Mouse (Mus musculus): Measurements from ENCODE around the gene Gm20605. TPM values are rescaled to one million over a fixed set of nuclear protein-coding genes. Genes with fewer than 3 reads are reported as not detected.
"Not testable (repeated sequence)": the region's sequence is repeated elsewhere in the genome, so short reads cannot be mapped to it uniquely, and the experiment has no call there.

Gm20605 gene
- polyA plus RNA-seq, 1 experiment from 2014 or later: 17.5 TPM

DNA sequence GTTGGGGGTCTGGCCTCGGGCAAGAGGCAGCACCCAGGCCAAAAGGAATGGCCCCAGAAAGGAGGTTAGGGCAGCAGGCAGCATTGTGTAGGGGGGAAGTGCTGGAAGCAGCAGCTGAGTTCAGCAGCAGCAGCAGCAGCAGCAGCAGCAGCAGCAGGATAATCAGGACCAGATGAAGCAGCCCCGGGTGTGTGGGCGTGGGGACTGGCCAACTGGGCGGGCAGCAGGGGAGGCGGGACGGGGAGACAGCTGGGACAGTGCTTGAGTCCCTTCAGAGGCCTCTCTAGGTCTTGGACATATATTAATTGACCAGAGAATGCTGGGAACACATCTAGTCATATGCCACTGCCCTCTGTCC is 17.8 kb upstream of the Gm20605 start:
- ChIA-PET CTCF (interaction anchor here (1.1 to 1.5 kb wide), 2 partner anchors 9 to 37 kb away, joined by 3 to 4 read pairs; no protein-coding TSS in a partner anchor), POLR2A (interaction anchor here (0.8 to 4.1 kb wide), 5 partner anchors 10 to 85 kb away, joined by 3 to 31 read pairs (median 5); partner anchors contain the start of genes Fbxo24, Gm20605 and Lrch4)
- no peaks in the 10 kb centered on the region for H3K27me3 ChIP-seq
- no peak for TF ChIP-seq CTCF (IDR thresholded peaks at IDR 0.05)
- in situ Hi-C loops (cut with MboI; ENCODE audit: low pct_unique_long_range_greater_than_20kb): no loop called here
- ATAC-seq (no peak), DNase-seq (ENCODE audit: low read depth, low spot score) (no peak)

GRCm38 (mm10) chr5:137613076-137613475 is 15.9 kb upstream of the Gm20605 start:
- no peaks in the 10 kb centered on the region for H3K27me3 ChIP-seq
- ATAC-seq (no peak), DNase-seq (ENCODE audit: low read depth, low spot score) (no peak)
- in situ Hi-C loops (cut with MboI; ENCODE audit: low pct_unique_long_range_greater_than_20kb): no loop called here
- no peak for TF ChIP-seq CTCF (IDR thresholded peaks at IDR 0.05)
- POLR2A ChIA-PET: interaction anchor here (1.6 to 4.1 kb wide), 2 partner anchors 14 to 17 kb away, joined by 3 to 31 read pairs; partner anchors contain the start of genes Fbxo24, Gm20605 and Lrch4
- CTCF ChIA-PET: interaction anchor here (0.9 to 2.6 kb wide), 5 partner anchors 12 to 147 kb away, joined by 3 to 11 read pairs (median 4); partner anchors contain the start of genes Fbxo24 and Lrch4

GRCm38 (mm10) chr5:137613550-137613949 is 15.4 kb upstream of the Gm20605 start, which contains the start of gene Pcolce:
Gene Pcolce, minus strand, starts transcription at chr5:137613784.
- POLR2A ChIA-PET: interaction anchor here (0.6 to 4.1 kb wide), 5 partner anchors 8 to 62 kb away, joined by 3 to 31 read pairs (median 4); partner anchors contain the start of genes Fbxo24, Gm20605 and Lrch4
- CTCF ChIA-PET: interaction anchor here (0.9 to 2.6 kb wide), 5 partner anchors 11 to 146 kb away, joined by 3 to 11 read pairs (median 4); partner anchors contain the start of genes Fbxo24 and Lrch4
- DNase-seq (ENCODE audit: low read depth, low spot score): peak; percentile 78
- H3K27me3 ChIP-seq: no peaks in the 10 kb centered on the region
- peak; percentile 86 for ATAC-seq
- in situ Hi-C loops (cut with MboI; ENCODE audit: low pct_unique_long_range_greater_than_20kb): no loop called here
- TF ChIP-seq CTCF (IDR thresholded peaks at IDR 0.05): no peak

GRCm38 (mm10) chr5:137614921-137615320 is 14.1 kb upstream of the Gm20605 start:
- in situ Hi-C loops (cut with MboI; ENCODE audit: low pct_unique_long_range_greater_than_20kb); H3K27me3 ChIP-seq; ATAC-seq; POLR2A ChIA-PET; DNase-seq (ENCODE audit: low read depth, low spot score): not testable (repeated sequence)
- CTCF ChIA-PET: interaction anchor here (1.1 to 2.6 kb wide), 2 partner anchors 11 to 13 kb away, joined by 3 to 11 read pairs; partner anchors contain the start of genes Fbxo24 and Lrch4

GRCm38 (mm10) chr5:137615347-137615746 is 13.6 kb upstream of the Gm20605 start:
- ATAC-seq (no peak), DNase-seq (ENCODE audit: low read depth, low spot score) (no peak)
- ChIA-PET CTCF (interaction anchor here (1.1 to 2.6 kb wide), 2 partner anchors 10 to 12 kb away, joined by 3 to 11 read pairs; partner anchors contain the start of genes Fbxo24 and Lrch4), POLR2A (no interaction called here)
- in situ Hi-C loops (cut with MboI; ENCODE audit: low pct_unique_long_range_greater_than_20kb): no loop called here
- no peaks in the 10 kb centered on the region for H3K27me3 ChIP-seq
- no peak for TF ChIP-seq CTCF (IDR thresholded peaks at IDR 0.05)

DNA sequence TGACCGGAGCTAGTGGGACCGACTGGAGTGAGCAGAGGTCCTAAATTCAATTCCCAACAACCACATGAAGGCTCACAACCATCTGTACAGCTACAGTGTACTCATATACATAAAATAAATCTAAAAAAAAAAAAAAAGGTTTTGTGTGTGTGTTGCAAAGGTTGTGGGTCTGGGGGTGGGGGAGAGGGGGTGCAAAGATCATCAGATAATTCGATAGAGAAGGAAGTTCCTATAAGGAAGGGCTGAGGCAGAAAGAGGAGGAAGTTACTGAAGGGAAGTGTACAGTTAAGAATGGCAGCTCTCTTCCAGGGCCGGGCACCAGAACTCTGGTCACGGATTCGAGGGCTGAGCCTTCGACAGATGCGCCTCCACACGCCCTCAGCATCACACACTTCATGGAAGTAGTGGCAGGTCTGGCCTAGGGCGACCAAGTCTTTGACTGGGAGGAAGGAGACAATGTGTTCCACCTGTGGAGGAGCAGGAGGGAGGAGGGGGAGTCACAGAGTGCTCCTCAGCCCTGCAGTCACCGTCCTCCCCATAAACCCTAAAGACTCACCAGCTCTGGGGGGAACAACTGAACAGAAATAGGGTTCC is 4.9 kb upstream of the Gm20605 start:
- no peak for DNase-seq (ENCODE audit: low read depth, low spot score)
- CTCF ChIA-PET: interaction anchor here (1.4 to 1.5 kb wide), 2 partner anchors 10 to 12 kb away, joined by 3 to 4 read pairs; partner anchors contain the start of gene Pcolce
- POLR2A ChIA-PET: interaction anchor here (1.0 kb wide), 1 partner anchor 27 kb away, joined by 4 read pairs; no protein-coding TSS in a partner anchor

GRCm38 (mm10) chr5:137627991-137628390 is 984 bp upstream of the Gm20605 start:
- ATAC-seq (no peak), DNase-seq (ENCODE audit: low read depth, low spot score) (no peak)
- no peak for TF ChIP-seq CTCF (IDR thresholded peaks at IDR 0.05)
- POLR2A ChIA-PET: interaction anchor here (0.6 to 5.5 kb wide), 4 partner anchors 10 to 117 kb away, joined by 3 to 31 read pairs (median 4); partner anchors contain the start of genes Pcolce and Tsc22d4
- CTCF ChIA-PET: interaction anchor here (1.2 to 4.3 kb wide), 4 partner anchors 9 to 29 kb away, joined by 4 to 17 read pairs (median 8); partner anchors contain the start of gene Pcolce
- no peaks in the 10 kb centered on the region for H3K27me3 ChIP-seq
- in situ Hi-C loops (cut with MboI; ENCODE audit: low pct_unique_long_range_greater_than_20kb): no loop called here

More for the DNA sequence above, 4.9 kb upstream of the Gm20605 start:
- no peaks in the 10 kb centered on the region for H3K27me3 ChIP-seq
- no peak for ATAC-seq
- TF ChIP-seq CTCF (IDR thresholded peaks at IDR 0.05): no peak
- in situ Hi-C loops (cut with MboI; ENCODE audit: low pct_unique_long_range_greater_than_20kb): no loop called here

DNA sequence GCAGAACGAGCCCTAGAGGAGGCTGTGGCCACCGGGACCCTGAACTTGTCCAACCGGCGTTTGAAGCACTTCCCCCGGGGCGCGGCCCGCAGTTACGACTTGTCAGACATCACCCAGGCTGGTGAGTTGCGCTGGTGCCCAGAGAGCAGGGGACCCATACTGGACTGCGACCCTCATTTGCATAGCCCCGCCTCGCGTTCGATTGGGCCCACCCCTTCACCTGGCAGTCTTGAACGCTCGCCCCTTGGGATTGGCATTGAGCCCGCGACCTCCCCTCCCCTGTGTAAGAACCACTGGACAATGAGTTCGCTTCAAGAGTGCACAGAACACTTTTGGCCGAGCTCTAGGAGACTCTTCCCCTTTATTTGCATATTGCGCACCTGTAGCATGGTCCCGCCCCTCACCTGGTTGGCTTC is 339 bp downstream of the Gm20605 start:
- in situ Hi-C loops (cut with MboI; ENCODE audit: low pct_unique_long_range_greater_than_20kb): no loop called here

DNA sequence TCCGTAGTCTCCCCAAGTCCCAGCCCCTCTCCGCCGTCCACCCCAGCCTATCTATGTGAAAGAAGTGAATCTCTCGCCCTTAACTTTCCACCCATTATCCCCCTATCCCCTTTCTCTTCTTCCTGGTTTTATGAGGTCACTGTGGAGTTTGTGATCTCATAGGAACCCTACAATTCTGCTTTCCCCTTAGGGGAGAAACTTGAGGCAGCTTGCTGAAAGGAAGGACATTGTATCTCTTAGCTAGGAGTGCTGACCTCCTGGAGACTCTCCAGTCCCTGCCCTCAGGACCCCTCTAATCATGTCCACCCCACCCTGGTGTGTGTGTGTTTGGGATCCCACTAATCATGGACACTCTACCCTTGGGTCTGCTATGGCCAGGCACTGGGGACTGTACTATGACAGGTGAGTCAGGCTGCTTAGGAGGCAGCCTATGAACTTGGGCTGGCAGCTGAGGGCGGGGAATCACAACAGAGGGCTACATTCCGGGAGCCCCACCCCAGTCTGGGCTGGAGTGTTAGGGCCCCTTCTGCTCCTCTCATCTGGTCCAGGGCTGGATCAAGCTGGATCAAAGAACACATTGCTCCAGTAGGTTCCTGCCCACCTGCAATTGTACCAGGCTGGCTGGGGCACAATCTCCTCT is 1.1 kb downstream of the Gm20605 start:
- H3K27me3 ChIP-seq: no peaks in the 10 kb centered on the region
- ATAC-seq: no peak
- POLR2A ChIA-PET: interaction anchor here (1.1 to 5.5 kb wide), 4 partner anchors 16 to 128 kb away, joined by 3 to 31 read pairs (median 4); partner anchors contain the start of genes Irs3 and Pcolce
- CTCF ChIA-PET: interaction anchor here (0.8 to 4.3 kb wide), 4 partner anchors 9 to 23 kb away, joined by 3 to 17 read pairs (median 4); no protein-coding TSS in a partner anchor
- TF ChIP-seq CTCF (IDR thresholded peaks at IDR 0.05): no peak
- no peak for DNase-seq (ENCODE audit: low read depth, low spot score)
- in situ Hi-C loops (cut with MboI; ENCODE audit: low pct_unique_long_range_greater_than_20kb): no loop called here

More for the DNA sequence above, 339 bp downstream of the Gm20605 start:
- peak; percentile 4 for ATAC-seq
- ChIA-PET CTCF (interaction anchor here (1.4 to 4.3 kb wide), 2 partner anchors 9 to 23 kb away, joined by 3 to 17 read pairs; no protein-coding TSS in a partner anchor), POLR2A (interaction anchor here (0.6 to 5.5 kb wide), 3 partner anchors 17 to 1832 kb away, joined by 3 to 31 read pairs (median 4); partner anchors contain the start of gene Pcolce)
- no peak for TF ChIP-seq CTCF (IDR thresholded peaks at IDR 0.05)
- DNase-seq (ENCODE audit: low read depth, low spot score): no peak
- no peaks in the 10 kb centered on the region for H3K27me3 ChIP-seq

DNA sequence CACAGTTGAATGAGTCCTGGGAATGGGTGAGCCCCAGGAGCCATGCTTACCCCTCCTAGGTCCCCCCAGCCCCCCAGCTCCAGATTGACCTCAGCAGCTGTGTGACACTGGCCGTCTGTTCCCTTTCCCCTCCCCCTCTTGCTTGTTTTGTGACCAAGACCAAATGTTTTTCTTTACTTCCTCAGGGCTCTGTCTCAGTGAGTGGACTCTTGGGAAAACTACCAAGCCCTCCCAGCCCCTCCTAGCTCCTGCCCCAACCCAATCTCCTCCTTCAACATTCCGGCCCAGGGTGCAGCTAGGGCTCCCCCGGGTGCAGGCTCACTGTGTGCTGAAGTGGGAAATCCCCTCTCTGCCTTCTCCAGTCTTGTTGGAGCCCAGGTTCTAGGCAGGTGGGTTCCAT is 1.6 kb downstream of the Gm20605 start:
- no peak for TF ChIP-seq CTCF (IDR thresholded peaks at IDR 0.05)
- no peak for DNase-seq (ENCODE audit: low read depth, low spot score)
- ATAC-seq: no peak
- ChIA-PET CTCF (interaction anchor here (0.8 to 4.3 kb wide), 4 partner anchors 8 to 22 kb away, joined by 3 to 17 read pairs (median 4); no protein-coding TSS in a partner anchor), POLR2A (interaction anchor here (0.7 to 5.5 kb wide), 6 partner anchors 14 to 129 kb away, joined by 3 to 31 read pairs (median 4); partner anchors contain the start of genes Irs3 and Pcolce)
- H3K27me3 ChIP-seq: no peaks in the 10 kb centered on the region
- in situ Hi-C loops (cut with MboI; ENCODE audit: low pct_unique_long_range_greater_than_20kb): no loop called here
